Mouse (Mus musculus): ENCODE results near the gene Golm1.

DNA sequence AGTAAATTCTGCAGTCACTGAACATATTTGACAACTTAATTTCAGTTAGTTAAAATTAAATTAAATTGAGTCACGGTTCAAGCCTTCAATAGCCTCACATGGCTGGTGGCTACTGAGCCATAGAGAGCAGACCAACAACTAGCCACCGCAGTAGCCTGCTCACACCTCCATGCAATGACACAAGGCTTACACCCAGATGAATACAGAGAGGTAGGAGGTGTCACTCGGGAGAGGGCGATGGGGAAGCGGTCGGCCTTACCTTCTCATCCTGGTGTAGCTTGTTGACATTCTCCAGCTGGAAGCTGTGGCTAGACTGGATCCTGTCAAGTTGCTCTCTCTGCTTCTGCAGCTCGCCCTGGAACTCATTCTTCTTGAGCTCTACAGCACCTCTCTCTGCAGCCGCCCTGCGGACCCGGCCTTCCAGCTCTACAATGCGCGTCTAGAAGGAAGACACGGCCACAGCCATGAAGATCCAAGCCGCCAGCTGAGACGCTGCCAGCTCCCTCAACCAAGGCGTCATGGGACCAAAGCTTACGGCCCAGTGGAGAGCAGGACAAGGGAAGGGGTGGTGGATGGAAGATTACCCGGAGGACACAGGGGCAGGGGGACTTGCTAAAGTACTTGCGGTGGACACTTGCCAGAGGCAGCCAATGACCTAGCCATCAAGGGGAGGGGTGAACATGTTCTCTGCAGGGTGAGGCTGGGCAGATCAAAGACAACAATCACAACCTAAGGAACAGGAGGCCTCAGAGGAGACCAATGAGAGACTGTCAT is 11.5 kb downstream of the Golm1 start:
- TF ChIP-seq CTCF (IDR thresholded peaks at IDR 0.05; ENCODE audit: control insufficient read depth, insufficient read depth, low read length) (no peak), POLR2A (IDR thresholded peaks at IDR 0.05; ENCODE audit: borderline replicate concordance, control insufficient read depth, low read depth, low read length) (no peak)
